Mouse (Mus musculus) forebrain, postnatal 0 days (tissue): ENCODE data around the gene Evi2b. TPM values are rescaled to one million over a fixed set of nuclear protein-coding genes. Genes with fewer than 3 reads are reported as not detected.

Source experiments
- ATAC-seq: fragments of 200-750 bp; cut with Nextera tagmentation; 2 replicates; pipeline ENCODE4 v1.8.0; 2017; ENCODE audit warnings: mild to moderate bottlenecking, moderate library complexity
- DNase-seq: peaks from one replicate; pipeline ENCODE4 v3.0.0-alpha.2; 2015
- H3K27ac ChIP-seq: fragments of 300-500 bp; sonication (generic); 2 replicates; pipeline ENCODE4 v1.5.1; 2014; ENCODE audit warnings: low read depth, mild to moderate bottlenecking, antibody characterized with exemption, low read length, moderate library complexity, mixed read lengths
- H3K27me3 ChIP-seq: fragments of 300-500 bp; sonication (generic); 2 replicates; pipeline ENCODE4 v1.6.1; 2014; ENCODE audit warnings: mild to moderate bottlenecking, low read length, mixed read lengths; ENCODE audit not compliant: insufficient read depth
- H3K36me3 ChIP-seq: fragments of 300-500 bp; sonication (generic); 2 replicates; pipeline ENCODE4 v1.6.1; 2014; ENCODE audit warnings: mild to moderate bottlenecking, moderate library complexity; ENCODE audit not compliant: insufficient read depth
- H3K4me1 ChIP-seq: fragments of 300-500 bp; sonication (generic); 2 replicates; pipeline ENCODE4 v1.6.1; 2014; ENCODE audit warnings: antibody characterized with exemption; ENCODE audit not compliant: insufficient read depth
- H3K4me2 ChIP-seq: fragments of 300-500 bp; sonication (generic); 2 replicates; pipeline ENCODE4 v1.6.1; 2014; ENCODE audit warnings: low read depth, mild to moderate bottlenecking, moderate library complexity
- H3K4me3 ChIP-seq: fragments of 300-500 bp; sonication (generic); 2 replicates; pipeline ENCODE4 v1.5.1; 2014; ENCODE audit warnings: low read depth, low read length, mixed read lengths
- H3K9ac ChIP-seq: fragments of 300-500 bp; sonication (generic); 2 replicates; pipeline ENCODE4 v1.6.1; 2014; ENCODE audit warnings: mild to moderate bottlenecking
- H3K9me3 ChIP-seq: fragments of 300-500 bp; sonication (generic); 2 replicates; pipeline ENCODE4 v1.6.1; 2016; ENCODE audit warnings: low read length
- CTCF ChIP-seq: sonication (generic); IDR thresholded peaks from 2 replicates; pipeline ENCODE4 v1.5.1; 2016; ENCODE audit warnings: antibody characterized with exemption, control low read depth, low read depth
- WGBS: fragments of 180-500 bp; shearing (Covaris S2); extraction: QIAGEN DNeasy Blood & Tissue Kit; methylation state at CpG from one replicate; pipeline ENCODE4 v1.1.7; 2014; 5-methylcytosine and 5-hydroxymethylcytosine counted together
- polyA plus RNA-seq: library from polyadenylated mRNA; unstranded; fragments of >200 nt; fragmentation: Nextera tagmentation; extraction: Ambion mirVana; gene quantifications from 2 replicates; pipeline ENCODE4 v1.2.1, GENCODE M21; 2015
- total RNA-seq: library from RNA; depleted of rRNA; stranded (reverse); fragments of >200 nt; gene quantifications from 2 replicates; pipeline ENCODE4 v1.2.3, GENCODE M21; 2014

Evi2b gene
- total and polyA plus RNA-seq, 2 experiments from 2014 or later: 0.24 to 0.38 TPM

- H3K4me2 ChIP-seq: no peak overlapping the region
- H3K27ac ChIP-seq: no peak overlapping the region
- WGBS: 98% methylated on average over 3 of the region's 3 CpGs
- no peak overlapping the region for H3K4me3 ChIP-seq
- H3K4me1 ChIP-seq: no peaks in the 10 kb centered on the region
- H3K9ac ChIP-seq: no peak overlapping the region
- TF ChIP-seq CTCF: no peak
- no peak for ATAC-seq
- DNase-seq: no peak
- H3K27me3 ChIP-seq: no peaks in the 10 kb centered on the region
- peaks cover 17% of the 10 kb centered on the region; the same call in 1 of the 2 replicates for H3K36me3 ChIP-seq
- no peaks in the 10 kb centered on the region for H3K9me3 ChIP-seq
Observed at GRCm38 (mm10) chr11:79536293-79536692, 12.7 kb upstream of the Evi2b start.

GRCm38 (mm10) chr11:79535554-79535953 lies 12.0 kb upstream of the Evi2b start:
- Histone ChIP-seq H3K4me1 (no peaks in the 10 kb centered on the region), H3K27me3 (no peaks in the 10 kb centered on the region), H3K4me3 (no peak overlapping the region), H3K36me3 (peaks cover 17% of the 10 kb centered on the region; the same call in 1 of the 2 replicates), H3K27ac (no peak overlapping the region), H3K4me2 (no peak overlapping the region), H3K9ac (no peak overlapping the region), H3K9me3 (no peaks in the 10 kb centered on the region)
- ATAC-seq (no peak), DNase-seq (no peak)
- WGBS: 92% methylated on average over 4 of the region's 4 CpGs
- TF ChIP-seq CTCF: no peak

DNA sequence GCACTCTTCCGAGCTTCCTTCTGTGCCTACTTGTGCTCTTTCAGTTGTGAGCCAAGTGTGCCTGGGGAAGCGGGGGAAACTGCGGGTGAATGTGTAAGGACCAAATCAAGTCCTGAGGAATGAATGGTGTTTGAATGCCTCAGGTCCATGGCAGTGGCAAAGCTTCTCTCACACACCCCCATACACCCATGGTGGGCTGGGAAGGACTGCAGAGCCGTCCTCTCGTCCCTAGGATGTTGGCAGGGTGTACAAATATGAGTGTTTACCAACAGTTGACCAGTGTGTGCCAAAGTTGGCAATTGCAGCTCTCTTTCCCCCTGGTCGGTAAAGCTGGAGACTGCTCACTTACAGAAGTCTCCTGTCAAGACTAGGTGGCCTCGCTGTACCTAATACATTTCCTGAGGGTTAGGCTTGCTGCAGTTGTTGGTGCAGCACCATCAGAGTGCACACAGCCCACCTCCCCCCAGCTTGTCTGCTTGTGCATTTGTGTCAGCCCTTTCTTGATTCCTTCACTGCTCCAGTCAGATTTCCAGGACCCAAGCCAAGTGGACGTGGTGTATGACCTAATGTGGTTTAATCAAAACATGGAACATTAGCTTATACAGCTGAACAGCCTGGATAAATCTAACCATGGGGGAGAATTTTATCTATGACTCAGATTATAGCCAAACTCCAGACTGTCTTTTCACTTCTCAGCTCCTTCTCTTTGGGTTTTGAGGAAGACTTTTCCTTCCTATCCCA lies 10.6 kb upstream of the Evi2b start:
- no peak overlapping the region for H3K4me2 ChIP-seq
- H3K4me3 ChIP-seq: no peak overlapping the region
- no peak overlapping the region for H3K27ac ChIP-seq
- ATAC-seq: no peak
- no peak for DNase-seq
- no peaks in the 10 kb centered on the region for H3K27me3 ChIP-seq
- H3K4me1 ChIP-seq: no peaks in the 10 kb centered on the region
- H3K9ac ChIP-seq: no peak overlapping the region
- no peaks in the 10 kb centered on the region for H3K9me3 ChIP-seq
- 58% methylated on average over 8 of the region's 8 CpGs for WGBS
- TF ChIP-seq CTCF: no peak
- peaks cover 15% of the 10 kb centered on the region; the same call in 1 of the 2 replicates for H3K36me3 ChIP-seq

DNA sequence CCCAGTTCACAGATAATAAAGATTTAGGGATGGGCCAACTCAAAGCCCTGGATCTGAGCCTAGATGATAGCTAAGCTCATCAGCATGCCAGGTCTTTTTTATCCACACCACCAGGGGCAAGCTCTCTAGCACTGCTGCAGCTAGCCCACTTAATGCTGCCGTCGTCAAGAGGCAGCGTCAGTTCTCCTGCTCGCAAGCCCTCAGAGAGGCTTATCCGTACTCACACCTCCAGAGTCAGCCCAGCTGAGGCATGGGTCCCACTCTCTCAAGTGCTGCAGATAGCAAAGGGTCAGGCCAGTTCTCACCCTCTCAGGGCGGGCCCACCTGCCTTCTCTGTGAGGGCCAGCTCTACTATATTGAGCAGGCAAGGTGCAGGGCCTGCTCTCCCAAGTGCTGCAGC lies 9.7 kb upstream of the Evi2b start:
- DNase-seq (no peak), ATAC-seq (no peak)
- H3K27me3 ChIP-seq: no peaks in the 10 kb centered on the region
- no peak for TF ChIP-seq CTCF
- peaks cover 15% of the 10 kb centered on the region; the same call in 1 of the 2 replicates for H3K36me3 ChIP-seq
- WGBS: 82% methylated on average over 6 of the region's 6 CpGs
- H3K4me1 ChIP-seq: no peaks in the 10 kb centered on the region
- H3K9me3 ChIP-seq: no peaks in the 10 kb centered on the region
- no peak overlapping the region for H3K9ac ChIP-seq
- H3K4me2 ChIP-seq: no peak overlapping the region
- H3K4me3 ChIP-seq: no peak overlapping the region
- H3K27ac ChIP-seq: no peak overlapping the region

- DNase-seq (no peak), ATAC-seq (no peak)
Observed at GRCm38 (mm10) chr11:79531485-79531884, 7.9 kb upstream of the Evi2b start.

GRCm38 (mm10) chr11:79530774-79531173 lies 7.2 kb upstream of the Evi2b start:
- no peak for ATAC-seq
- H3K4me1 ChIP-seq: no peaks in the 10 kb centered on the region
- 90% methylated on average over 11 of the region's 11 CpGs for WGBS
- H3K9me3 ChIP-seq: no peaks in the 10 kb centered on the region
- H3K27ac ChIP-seq: no peak overlapping the region
- no peak overlapping the region for H3K4me3 ChIP-seq
- no peak overlapping the region for H3K9ac ChIP-seq
- H3K27me3 ChIP-seq: no peaks in the 10 kb centered on the region
- DNase-seq: no peak
- no peak for TF ChIP-seq CTCF
- H3K4me2 ChIP-seq: no peak overlapping the region
- H3K36me3 ChIP-seq: 0 out of 2 replicates have a peak, but pooled peaks cover 2% of the 10 kb centered on the region

More at GRCm38 (mm10) chr11:79531485-79531884, 7.9 kb upstream of the Evi2b start:
- H3K9me3 ChIP-seq: no peaks in the 10 kb centered on the region
- 96% methylated on average over 4 of the region's 4 CpGs for WGBS
- no peak overlapping the region for H3K9ac ChIP-seq
- no peak overlapping the region for H3K4me2 ChIP-seq
- H3K36me3 ChIP-seq: 0 out of 2 replicates have a peak, but pooled peaks cover 6% of the 10 kb centered on the region
- no peak overlapping the region for H3K27ac ChIP-seq
- no peak overlapping the region for H3K4me3 ChIP-seq
- H3K27me3 ChIP-seq: no peaks in the 10 kb centered on the region
- H3K4me1 ChIP-seq: no peaks in the 10 kb centered on the region
- TF ChIP-seq CTCF: no peak

DNA sequence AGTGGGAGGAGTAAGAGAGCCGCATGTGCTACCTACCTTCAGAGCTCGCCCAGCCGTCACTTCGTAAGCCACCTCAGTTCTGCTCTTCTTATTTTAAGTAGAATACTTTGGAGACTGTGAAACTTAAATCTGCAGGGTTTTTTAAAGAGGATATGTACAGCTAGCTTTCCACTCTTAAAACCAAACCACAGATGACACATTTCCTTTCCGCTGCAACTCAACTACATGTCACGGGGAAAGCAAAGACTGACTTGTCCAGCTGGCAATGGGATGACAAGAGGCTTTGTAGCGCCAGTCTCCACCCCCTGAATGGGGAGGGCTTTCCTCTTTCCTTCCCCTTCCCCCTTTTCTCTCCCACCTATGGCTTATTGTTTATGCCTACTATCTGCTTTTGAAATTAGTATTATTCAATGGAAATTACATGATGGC lies 6.8 kb upstream of the Evi2b start, which contains the start of the genes Evi2 and Evi2a:
Gene Evi2 (minus strand): TSS at position 257 of the 429 bp plus-strand sequence.
Gene Evi2a (minus strand): TSS at position 277 of the 429 bp plus-strand sequence.
- no peak for DNase-seq
- Histone ChIP-seq H3K4me1 (no peaks in the 10 kb centered on the region), H3K36me3 (no peaks in the 10 kb centered on the region), H3K9ac (no peak within 1 kb of the TSS), H3K4me3 (no peak within 1 kb of the TSS), H3K27me3 (no peaks in the 10 kb centered on the region), H3K27ac (no peak within 1 kb of the TSS), H3K9me3 (no peaks in the 10 kb centered on the region), H3K4me2 (no peak within 1 kb of the TSS)
- ATAC-seq: no peak
- no peak for TF ChIP-seq CTCF
- WGBS: 78% methylated on average over 7 of the region's 7 CpGs
